Mouse (Mus musculus) R1 (cell line): ENCODE results near the gene Prap1.
A peak's percentile ranks its signal among the peaks of the same experiment; 100 is the strongest.

Experiments used
- DNase-seq: peaks from one replicate; pipeline ENCODE4 v3.0.0-alpha.2; 2018; ENCODE audit warnings: low read depth, low spot score

Gene Prap1

GRCm38 (mm10) chr7:140092924-140093528, at the start of gene Prap1:
Prap1 (plus strand) TSS chr7:140093395.
- DNase-seq: no peak

- no peak for DNase-seq
These were observed 47.6 kb upstream of the Prap1 start for GRCm38 (mm10) chr7:140045546-140045945.

- peak; percentile 66 for DNase-seq
These were observed 45.3 kb upstream of the Prap1 start for GRCm38 (mm10) chr7:140047811-140048311.

GRCm38 (mm10) chr7:140048361-140049114, 44.7 kb upstream of the Prap1 start, which contains the start of gene Msx3:
Msx3 (minus strand) TSS chr7:140049089.
- no peak for DNase-seq

- DNase-seq: peak; percentile 84
These were observed 44.0 kb upstream of the Prap1 start for GRCm38 (mm10) chr7:140049115-140049689.

- DNase-seq: no peak
These were observed 39.1 kb upstream of the Prap1 start for GRCm38 (mm10) chr7:140054124-140054523.

- DNase-seq: peak; percentile 64
These were observed 35.5 kb upstream of the Prap1 start for GRCm38 (mm10) chr7:140057413-140058407.

- DNase-seq: no peak
These were observed 34.7 kb upstream of the Prap1 start for GRCm38 (mm10) chr7:140058528-140058927.

GRCm38 (mm10) chr7:140059601-140060000, 33.6 kb upstream of the Prap1 start:
- no peak for DNase-seq

GRCm38 (mm10) chr7:140060936-140061831, 32.0 kb upstream of the Prap1 start:
- peak; percentile 63 for DNase-seq

GRCm38 (mm10) chr7:140061832-140062130, 31.4 kb upstream of the Prap1 start:
- DNase-seq: no peak

GRCm38 (mm10) chr7:140062307-140062706, 30.9 kb upstream of the Prap1 start:
- peak; percentile 49 for DNase-seq

GRCm38 (mm10) chr7:140063092-140063491, 30.1 kb upstream of the Prap1 start:
- DNase-seq: peak; percentile 88

- DNase-seq: no peak
These were observed 25.8 kb upstream of the Prap1 start for GRCm38 (mm10) chr7:140067397-140067796.

- DNase-seq: no peak
These were observed 23.0 kb upstream of the Prap1 start for GRCm38 (mm10) chr7:140070042-140070711.

- DNase-seq: peak; percentile 65
These were observed 15.5 kb upstream of the Prap1 start for GRCm38 (mm10) chr7:140077698-140078097.

- DNase-seq: peak; percentile 82
These were observed 14.5 kb upstream of the Prap1 start for GRCm38 (mm10) chr7:140078711-140079110.

GRCm38 (mm10) chr7:140080503-140081156, 12.6 kb upstream of the Prap1 start:
- DNase-seq: peak; percentile 92
